Mouse (Mus musculus) gastrocnemius, adult 8-10 months (tissue): ENCODE measurements around the gene Wdfy3. TPM values are rescaled to one million over a fixed set of nuclear protein-coding genes. Genes with fewer than 3 reads are reported as not detected.
A peak's percentile ranks its signal among the peaks of the same experiment; 100 is the strongest.
"Not testable (repeated sequence)": the region's sequence is repeated elsewhere in the genome, so short reads cannot be mapped to it uniquely, and the experiment has no call there.

Experiments used
- DNase-seq, 2 experiments: peaks; one replicate each; pipeline ENCODE4 v3.0.0; 2022; ENCODE audit warnings: low spot score in 2 of 2
- total RNA-seq, 4 experiments: library from RNA; stranded (reverse); gene quantifications; 2 replicates each; pipeline ENCODE4 v1.2.4; 2022

The Wdfy3 gene
- total RNA-seq, 4 experiments from 2014 or later = 21.4 to 24.9 (median 22.1) TPM

DNA sequence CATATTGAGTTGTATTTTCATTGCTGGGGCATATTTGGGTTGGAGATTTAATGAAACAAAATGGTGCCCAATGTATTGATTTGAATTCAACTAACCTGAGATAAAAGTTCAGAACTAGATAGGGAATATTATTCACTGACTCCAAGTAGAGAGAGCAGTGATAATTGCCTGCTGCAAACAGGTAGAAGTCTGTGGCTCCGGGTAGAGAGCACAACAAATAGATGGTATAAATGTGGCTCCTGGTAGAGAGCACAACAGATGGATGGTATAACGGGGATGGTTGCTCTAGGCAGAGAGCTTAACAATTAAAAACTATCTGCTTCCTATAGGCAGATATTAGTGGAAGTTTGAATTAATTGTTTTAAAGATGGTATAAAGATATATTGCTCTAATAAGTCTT lies 232.1 kb downstream of the Wdfy3 start:
- DNase-seq = not testable (repeated sequence)

DNA sequence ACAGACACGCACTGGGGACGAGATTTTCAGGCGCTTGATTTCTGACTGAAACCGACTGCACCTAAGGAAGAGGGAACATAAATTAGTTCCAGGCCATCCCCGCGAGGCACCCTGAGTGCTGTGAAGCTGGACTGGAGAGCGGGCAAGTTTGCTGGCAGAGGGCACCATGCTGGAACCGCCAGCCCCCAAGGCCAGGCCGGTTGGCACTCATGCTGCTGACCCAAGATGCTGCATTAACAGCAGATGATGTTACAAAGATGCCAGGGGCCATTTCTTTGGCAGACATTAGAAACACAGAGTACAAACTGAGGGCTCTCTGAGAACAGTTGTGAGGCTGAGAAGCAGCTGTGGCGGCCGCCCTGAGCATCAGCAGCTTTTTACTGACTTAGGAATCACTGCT lies 233.5 kb downstream of the Wdfy3 start:
- no peak for DNase-seq

DNA sequence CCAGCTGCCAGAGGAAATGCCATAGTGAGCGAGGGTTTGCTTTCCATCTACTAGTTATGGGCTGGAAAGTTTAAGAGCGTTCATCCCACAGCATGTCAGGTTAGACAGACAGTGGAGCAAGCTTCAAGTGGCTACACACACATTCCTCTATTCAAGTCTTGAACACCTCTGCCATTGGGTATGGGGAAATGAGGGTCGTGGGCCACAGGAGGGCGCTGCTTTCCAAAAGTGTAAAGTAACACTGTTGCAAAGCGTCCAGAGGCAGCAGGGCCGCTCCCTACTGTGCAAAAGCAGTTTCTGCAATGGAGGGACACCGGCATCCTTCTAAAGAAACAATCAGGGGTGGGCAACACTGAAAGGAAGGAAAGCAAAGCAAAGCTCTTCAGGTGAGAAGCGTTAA lies 235.8 kb downstream of the Wdfy3 start:
- no peak for DNase-seq

DNA sequence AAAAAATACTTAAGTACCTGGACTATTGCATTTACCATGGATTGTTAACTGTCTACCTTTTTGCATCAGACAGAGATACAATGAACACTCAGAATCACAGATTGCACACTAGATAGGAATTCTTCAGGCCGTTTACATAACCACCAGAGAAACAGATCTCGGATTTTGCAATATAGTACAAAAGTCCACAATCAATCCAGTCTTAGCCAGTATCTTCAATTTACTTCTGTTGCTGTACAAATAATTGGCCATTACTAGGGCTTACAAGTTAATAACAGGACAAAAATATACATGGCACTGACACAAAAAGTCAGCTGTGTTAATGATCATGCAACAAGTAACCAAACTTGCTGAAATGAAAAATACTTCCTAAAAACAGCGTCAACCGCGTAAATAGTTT lies 236.7 kb downstream of the Wdfy3 start:
- no peak for DNase-seq

DNA sequence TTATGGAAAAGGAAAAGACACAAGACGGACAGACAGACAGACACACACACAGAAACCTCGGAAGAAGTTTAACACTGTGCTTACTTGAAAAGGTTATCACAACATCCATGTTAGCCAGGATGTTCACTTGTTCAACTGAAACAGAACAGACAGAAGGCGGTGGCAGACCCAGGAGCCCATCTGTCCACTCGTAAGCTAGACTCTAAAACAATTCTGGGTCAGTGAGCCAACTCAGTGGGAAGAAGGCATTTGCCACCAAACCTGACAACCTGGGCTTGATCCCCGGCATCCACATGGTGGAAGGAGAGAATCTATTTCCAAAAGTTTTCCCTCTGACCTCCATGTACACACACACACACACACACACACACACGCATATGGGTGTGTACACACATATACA lies 237.7 kb downstream of the Wdfy3 start:
- DNase-seq = no peak

DNA sequence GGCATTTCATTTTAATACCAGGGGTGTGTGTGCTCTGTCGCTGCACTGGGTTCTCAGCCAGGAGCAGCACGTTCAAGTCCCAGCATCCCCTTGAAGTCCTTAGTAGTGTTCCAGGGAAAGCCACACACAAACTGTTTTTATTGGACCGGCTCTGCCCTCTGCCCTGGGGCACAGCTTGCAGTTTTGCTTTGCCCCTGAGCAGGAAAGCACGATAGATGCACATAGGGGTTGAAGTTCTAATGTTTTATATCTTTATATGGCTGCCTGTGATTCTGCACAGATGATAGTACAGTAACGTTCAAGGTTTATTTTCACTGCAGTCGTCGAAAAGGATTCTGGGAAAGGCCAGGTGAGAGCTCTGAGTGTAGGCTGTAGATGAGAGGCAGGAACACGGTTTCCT lies 239.5 kb downstream of the Wdfy3 start:
- DNase-seq = no peak

DNA sequence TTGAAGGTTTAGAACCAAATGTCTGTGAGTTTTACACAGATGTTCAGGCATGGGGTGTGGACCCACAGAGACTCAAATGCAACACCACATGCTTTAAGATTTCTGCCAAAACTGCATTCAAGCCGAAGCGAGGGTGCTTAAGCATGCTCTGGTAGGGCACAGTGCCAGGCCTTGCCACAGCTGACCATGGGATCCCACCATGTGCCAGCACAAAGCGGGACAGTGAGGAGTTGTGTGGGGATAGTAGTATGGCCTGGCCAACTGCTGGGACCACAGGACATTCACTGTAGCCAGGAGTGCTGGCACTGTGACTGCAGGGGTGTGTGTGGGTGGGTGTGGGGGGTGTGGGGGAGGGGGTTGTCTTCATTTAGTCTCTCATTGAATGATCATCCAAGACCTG lies 240.8 kb downstream of the Wdfy3 start:
- DNase-seq = no peak

DNA sequence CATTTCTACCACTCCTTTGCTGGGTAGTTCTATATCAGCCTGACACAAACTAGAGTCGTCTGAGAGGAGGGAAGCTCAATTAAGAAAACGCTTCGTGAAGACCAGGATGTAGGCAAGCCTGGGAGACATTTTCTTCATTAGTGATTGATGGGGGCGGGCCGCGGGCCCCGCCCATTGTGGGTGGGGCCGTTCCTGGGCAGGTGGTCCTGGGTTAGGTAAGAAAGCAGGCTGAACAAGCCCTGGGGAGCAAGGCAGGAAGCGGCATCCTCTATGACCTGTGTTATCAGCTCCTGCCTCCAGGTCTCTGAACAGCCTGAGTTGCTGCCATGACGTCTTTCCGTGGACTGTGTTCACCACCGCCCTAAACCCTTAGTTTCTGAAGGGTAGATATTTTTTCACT lies 242.2 kb downstream of the Wdfy3 start:
- no peak for DNase-seq

DNA sequence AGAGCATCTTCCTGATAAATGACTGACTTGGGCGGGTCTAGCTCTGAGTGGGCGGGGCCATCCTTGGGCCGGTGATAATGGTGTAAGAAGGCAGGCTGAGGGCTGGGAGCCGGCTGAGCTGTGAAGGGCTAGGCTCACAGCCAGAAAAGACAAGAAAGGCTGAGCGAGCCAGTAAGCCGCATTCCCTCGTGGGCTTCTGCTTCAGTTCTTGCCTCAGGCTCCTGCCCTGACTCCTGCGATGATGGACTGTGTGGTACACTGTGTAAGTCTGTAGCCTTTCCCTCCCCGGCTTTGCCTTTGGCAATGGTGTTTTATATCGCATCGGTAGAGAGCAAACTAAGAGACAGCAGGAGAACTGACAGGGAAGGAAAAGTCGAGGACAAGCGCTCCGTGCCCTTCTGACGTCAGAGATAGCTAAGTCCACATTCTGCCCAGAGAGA lies 243.2 kb downstream of the Wdfy3 start:
- peak in 1 of 2 experiments; percentile 26 for DNase-seq

DNA sequence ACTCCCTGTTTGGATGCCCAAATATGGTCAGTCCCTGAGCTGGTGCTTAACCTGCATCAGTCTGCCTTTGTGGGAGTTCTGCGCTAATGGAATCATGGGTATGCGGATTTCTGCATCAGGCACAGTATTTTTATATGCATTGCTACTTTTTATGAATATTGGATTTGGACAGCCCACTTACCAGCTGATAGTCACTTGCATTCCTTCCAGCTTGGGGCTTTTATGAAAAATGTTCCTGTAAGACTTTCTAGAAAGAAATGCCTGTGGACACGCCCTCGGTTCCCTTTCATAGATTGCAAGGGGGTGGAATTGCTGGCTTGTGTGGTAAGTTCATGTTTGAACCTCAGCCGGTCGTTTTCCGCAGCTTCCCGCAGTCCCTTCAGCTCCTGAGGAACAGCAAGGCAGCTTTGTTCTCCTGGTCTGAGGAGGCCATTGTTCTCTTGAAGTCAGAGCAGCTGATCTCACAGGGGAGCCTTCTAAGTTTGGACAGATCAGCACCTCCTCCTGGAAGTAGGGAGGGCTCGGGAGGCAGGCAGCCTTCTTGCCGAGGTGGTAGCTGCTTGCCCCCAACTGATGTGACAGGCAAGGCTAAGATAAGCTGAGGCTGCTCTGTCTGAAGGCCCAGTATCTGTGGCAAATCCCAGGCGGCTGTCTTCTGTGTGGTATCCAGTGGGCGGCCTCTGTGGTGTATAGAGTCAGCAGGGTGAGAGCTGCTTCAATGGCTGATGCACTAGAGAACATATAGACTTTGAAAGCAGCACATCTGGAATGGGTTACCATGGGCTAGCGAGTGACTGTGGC lies 244.4 kb downstream of the Wdfy3 start:
- DNase-seq = no peak

DNA sequence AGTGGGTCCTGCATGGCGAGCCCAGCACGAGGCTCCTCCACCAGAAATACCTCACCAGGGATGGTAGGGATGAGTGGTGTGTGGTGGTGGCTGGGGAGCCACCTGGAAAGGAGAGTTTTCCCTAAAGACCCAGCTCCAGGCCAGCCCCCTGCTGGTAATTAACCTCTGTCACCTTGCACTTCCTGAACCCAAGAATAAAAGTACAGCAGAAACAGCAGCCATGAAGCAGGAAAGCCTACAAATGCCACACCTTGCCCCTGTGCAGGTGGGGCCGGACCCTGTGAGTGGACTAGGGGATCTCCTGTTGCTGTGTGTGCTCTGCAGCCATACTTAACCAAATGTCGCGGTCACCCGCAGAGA lies 247.4 kb downstream of the Wdfy3 start:
- no peak for DNase-seq

DNA sequence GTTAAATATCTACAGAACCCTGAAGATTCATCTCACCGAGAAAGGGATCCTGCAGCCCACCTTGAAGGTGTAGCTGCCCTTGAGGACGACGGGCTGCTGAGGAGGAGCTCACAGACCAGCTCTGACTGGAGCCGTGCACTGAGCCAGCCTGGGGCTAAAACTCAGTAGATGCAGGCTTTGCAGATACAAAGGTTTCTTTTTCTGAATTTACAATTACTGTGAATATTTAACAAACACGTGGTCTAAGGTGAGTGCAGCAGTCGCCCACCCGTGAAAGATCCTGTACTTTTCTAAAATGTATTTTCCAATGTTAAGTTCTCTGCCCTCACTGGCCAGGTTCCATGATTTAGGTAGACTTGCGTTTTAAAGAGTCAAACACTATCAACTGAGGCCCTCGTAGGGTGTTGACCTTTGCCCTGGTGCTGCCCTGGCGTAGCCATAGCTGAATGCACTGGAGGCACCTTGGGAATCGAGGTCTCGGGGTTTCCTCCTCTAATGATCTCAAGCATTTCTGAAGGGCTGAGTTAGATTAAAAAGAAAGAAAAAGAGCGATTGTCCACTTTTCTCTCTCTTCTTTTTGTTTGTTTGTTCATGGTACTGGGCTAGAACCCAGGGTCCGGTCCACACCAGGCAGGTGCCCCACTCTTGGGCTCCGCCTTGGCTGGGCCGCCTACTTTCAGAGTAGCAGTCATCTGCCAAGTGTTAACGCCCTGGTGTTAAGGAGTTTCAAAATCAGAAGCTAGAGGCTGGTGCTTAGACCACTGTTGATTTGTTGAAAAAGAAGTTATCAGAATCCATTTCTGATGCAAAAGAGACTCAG lies 248.0 kb downstream of the Wdfy3 start:
- no peak for DNase-seq

DNA sequence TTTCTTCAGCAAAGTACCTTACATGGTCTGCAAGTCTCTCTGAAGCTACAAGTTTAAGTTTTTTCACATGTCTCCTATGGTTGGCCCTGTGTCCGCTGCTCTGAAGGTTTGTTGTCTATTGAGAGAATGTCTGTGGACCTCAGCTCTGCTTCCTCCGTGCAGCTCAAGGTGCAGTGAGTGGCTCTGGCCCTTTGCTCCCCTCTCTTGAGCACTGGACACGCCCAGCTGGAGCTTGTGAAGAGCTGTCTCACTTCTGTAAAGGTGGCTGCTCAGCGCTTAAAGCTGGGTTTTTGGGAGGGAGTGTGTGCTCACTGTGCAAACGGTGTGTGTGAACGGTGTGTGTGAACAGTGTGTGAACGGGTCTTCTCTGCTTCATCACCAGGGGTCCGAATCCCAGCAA lies 248.7 kb downstream of the Wdfy3 start:
- DNase-seq = no peak

DNA sequence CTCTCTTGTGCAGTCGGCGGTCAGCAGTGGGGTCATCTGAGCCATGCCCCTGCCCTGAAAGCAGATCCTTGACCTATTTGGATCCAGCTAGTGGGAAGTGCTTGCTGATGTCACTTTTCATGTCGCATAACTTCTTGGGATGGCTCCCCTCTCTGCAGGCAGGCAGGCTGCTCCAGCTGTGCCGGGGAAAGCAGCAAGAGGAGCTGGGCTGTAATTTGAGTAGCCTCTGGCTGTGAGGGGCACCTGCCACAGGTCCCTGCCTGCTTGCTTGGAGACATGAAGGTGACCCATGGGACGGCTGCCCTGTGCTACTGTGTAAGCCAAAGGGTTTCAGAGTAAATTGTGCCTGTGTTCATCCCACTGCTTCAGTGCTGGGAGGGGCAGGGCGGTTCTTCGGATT lies 249.9 kb downstream of the Wdfy3 start:
- DNase-seq = no peak

DNA sequence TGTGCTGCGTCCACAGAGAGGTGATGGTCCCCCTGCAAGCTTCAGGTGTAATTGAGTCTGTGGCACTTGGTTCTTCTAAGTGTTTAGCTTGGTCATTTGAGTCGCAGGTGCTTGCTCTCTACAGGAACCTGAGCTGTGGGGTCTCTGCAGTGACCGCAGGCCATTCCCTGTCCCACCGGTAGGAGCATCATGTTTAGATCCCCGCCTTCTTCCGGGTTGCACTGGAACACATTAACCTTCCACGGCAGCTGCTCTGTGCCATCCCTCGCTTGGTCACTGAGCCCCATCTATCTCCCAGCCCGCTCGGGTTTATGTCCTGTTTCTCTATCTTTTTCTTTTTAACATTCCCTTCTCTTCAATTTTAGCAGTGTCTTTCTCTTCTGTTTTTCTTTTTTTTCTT lies 250.5 kb downstream of the Wdfy3 start:
- no peak for DNase-seq

DNA sequence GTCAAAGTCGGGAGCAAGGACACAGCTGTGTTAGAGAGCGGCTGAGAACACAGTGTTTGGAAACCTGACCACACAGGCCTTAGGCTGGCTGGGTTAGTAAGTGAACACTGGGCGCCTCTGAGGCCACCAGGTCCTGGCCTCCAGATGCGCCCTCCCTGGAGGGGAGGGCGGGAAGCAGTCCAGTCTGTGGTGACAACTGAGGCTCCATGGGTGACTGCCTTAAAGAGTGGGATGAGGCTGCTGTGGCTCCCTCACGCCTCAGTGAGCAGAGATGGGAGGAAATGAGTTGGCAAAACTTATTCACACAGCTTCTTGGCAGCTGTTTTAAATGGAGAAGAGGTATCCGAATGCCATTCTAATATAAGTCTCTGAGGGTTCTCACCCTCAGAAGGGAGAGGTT lies 252.9 kb downstream of the Wdfy3 start:
- no peak for DNase-seq

DNA sequence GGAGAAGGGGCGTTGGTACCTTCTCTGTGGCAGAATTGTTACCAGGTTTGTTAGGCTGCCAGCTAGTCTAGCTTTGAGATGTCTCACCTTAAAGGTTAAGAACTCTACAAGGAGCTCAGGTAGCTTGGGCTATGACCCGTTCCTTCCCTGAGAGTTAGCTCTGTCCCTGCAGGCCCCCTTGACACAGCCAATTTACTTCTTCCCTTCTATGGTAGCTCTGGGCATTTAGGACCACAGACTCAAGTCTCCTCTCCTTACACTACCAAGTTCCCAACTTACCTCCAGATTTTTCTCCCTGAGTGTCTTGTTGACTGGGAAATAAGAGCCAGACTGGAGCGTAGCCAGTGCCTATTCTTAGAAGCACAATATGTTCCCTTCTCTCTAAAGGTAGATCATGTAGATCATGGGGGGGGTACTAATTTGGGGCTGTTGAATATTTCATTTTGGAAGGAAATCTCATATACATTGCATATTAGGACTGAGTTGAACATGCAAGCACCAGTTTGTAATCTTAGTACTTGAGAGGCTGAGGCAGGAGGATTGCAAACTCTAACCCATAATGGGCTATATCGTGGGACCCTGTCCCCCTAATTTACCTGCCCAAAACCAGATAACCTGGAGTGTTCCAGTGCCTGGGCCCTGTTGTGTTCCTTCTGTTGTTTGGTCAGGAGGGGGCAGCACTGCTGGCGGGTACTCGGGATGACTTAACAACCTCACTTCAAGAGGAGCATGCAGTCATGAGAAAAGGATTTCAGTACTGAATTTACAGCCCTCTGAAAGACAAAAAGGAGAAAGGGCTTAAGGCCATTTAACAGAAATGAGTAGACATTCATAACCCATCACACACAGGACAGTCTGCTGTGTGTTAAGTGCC lies 258.2 kb downstream of the Wdfy3 start:
- no peak for DNase-seq

DNA sequence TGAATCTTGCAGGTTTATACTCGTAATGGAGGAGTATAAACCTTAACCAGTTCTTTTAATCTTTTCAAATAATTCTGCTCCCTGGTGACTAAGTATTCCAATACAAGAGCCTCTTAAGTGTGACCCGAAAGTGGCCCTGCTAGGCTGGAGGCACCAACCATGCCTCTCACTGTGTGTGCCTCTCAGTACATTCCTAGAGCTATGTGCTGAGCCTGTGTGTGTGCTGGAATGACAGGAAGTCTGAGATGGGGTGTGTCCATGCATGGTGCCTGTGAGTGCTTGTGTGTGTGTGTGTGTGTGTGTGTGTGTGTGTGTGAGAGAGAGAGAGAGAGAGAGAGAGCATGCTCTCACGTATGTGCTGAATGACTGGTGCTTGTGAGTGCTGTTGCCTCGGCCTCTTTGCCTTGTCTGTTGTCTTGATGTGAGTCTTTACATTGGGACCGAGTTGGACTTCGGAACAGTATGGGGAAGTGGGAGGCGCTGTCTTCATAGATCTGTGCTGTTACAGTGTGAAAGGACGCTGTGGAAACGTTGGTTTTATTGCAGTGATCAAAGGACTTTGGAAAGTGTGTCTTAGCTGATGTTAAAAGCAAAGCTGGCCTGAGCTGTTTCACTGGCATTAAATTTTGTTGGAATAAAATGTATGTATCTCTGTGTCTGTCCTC lies 267.2 kb downstream of the Wdfy3 start:
- no peak for DNase-seq

DNA sequence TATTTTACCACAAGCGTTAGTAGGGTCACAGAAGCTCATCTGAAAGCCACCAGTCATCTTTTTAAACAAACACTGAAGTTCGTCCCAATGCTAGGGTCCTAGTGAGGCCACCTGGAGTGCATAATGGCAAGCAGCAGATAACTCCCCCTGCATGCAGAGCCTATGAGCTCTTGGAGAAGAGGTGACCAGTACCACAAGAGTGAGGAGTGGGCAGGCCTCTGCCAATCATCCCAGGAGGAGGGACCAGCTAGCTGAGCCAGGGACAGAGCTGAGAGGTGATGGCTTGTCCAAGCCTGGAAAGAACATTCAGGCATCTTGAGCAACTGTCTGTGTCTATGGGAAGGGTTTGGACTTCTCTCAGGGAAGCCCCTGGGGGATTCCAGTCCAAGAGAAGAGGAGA lies 267.8 kb downstream of the Wdfy3 start:
- DNase-seq = no peak

DNA sequence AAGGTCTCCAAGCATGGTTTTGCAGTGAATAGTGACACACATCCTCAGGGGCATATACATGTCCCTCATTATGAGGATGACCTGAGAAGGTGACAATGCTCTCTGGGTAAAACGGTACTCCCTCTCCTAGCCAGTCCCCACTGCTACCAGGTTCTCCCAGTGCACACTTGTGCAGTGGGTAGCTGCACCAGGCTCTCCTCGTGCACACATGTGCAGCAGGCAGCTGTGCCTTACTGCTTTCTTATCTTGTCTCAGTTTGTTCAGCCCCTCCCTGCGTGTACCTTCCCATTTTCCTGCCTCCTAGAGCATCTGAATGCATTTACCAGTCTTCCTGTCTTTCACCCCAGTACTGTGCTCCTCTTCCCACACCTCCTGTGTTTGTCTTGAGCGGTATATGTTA lies 277.1 kb downstream of the Wdfy3 start:
- DNase-seq = no peak

DNA sequence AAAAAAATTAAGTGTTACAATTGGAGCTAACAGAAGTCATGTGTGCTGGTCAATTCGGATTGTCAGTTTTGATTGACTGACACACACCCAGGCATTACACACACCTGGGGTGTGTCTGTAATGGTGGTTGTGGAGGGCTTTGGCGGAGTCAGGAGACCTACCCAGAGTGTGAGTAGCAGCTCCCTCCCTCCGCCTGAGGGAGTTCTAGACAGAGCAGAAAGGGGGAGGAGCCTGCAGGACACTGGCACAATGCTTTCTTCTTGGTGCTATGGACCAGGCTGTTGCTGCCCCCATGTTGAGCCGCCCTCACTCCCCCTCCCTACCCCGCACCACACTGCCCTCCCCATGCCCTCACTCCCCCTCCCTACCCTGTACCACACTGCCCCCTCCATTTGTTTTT lies 279.2 kb downstream of the Wdfy3 start:
- DNase-seq = no peak
